Mouse (Mus musculus) midbrain, embryonic 10.5 days (tissue): ENCODE results near the gene Myrf. TPM values are rescaled to one million over a fixed set of nuclear protein-coding genes. Genes with fewer than 3 reads are reported as not detected.

Experiments used
- DNase-seq: peaks from one replicate; pipeline ENCODE4 v3.0.0-alpha.2; 2017; ENCODE audit warnings: low spot score
- H3K27ac ChIP-seq: fragments of 300-500 bp; sonication (generic); replicated peaks from 2 replicates; pipeline ENCODE4 v1.5.1; 2016; ENCODE audit warnings: mild to moderate bottlenecking
- H3K27me3 ChIP-seq: fragments of 300-500 bp; sonication (generic); 2 replicates; pipeline ENCODE4 v1.6.1; 2016; ENCODE audit warnings: low read depth, mild to moderate bottlenecking; ENCODE audit not compliant: poor library complexity, severe bottlenecking
- H3K36me3 ChIP-seq: fragments of 300-500 bp; sonication (generic); 2 replicates; pipeline ENCODE4 v1.6.1; 2016; ENCODE audit warnings: mild to moderate bottlenecking, moderate library complexity
- H3K4me1 ChIP-seq: fragments of 300-500 bp; sonication (generic); 2 replicates; pipeline ENCODE4 v1.6.1; 2016
- H3K4me3 ChIP-seq: fragments of 300-500 bp; sonication (generic); 2 replicates; pipeline ENCODE4 v1.5.1; 2016; ENCODE audit warnings: mild to moderate bottlenecking, moderate library complexity
- H3K9me3 ChIP-seq: fragments of 300-500 bp; sonication (generic); replicated peaks from 2 replicates; pipeline ENCODE4 v1.6.1; 2016; ENCODE audit warnings: mild to moderate bottlenecking
- WGBS: fragments of 180-500 bp; shearing (Covaris S2); methylation state at CpG from one replicate; pipeline ENCODE4 v1.1.7; 2016; 5-methylcytosine and 5-hydroxymethylcytosine counted together
- polyA plus RNA-seq: library from polyadenylated mRNA; unstranded; fragments of >200 nt; fragmentation: Nextera tagmentation; extraction: Ambion mirVana; gene quantifications from 2 replicates; pipeline ENCODE4 v1.2.1, GENCODE M21; 2016

Gene Myrf
- polyA plus RNA-seq, 1 experiment from 2014 or later: 2.2 TPM

GRCm38 (mm10) chr19:10197130-10197529, 43.4 kb downstream of the Myrf start:
- no peak for DNase-seq
- peaks cover 99% of the 10 kb centered on the region for H3K36me3 ChIP-seq
- no peaks in the 10 kb centered on the region for H3K27me3 ChIP-seq
- no peaks in the 10 kb centered on the region for H3K9me3 ChIP-seq
- 92% methylated on average over 4 of the region's 4 CpGs for WGBS
- peaks cover 2% of the 10 kb centered on the region; the same call in 1 of the 2 replicates for H3K4me1 ChIP-seq
- H3K4me3 ChIP-seq: no peak overlapping the region; the same call in 1 of the 2 replicates
- no peak overlapping the region for H3K27ac ChIP-seq

GRCm38 (mm10) chr19:10195252-10195651, 45.3 kb downstream of the Myrf start:
- H3K9me3 ChIP-seq: no peaks in the 10 kb centered on the region

GRCm38 (mm10) chr19:10194337-10194736, 46.2 kb downstream of the Myrf start:
- WGBS: 89% methylated on average over 11 of the region's 11 CpGs
- Histone ChIP-seq H3K4me1 (peaks cover 6% of the 10 kb centered on the region), H3K27me3 (no peaks in the 10 kb centered on the region), H3K9me3 (no peaks in the 10 kb centered on the region), H3K4me3 (no peak overlapping the region), H3K27ac (no peak overlapping the region), H3K36me3 (peaks cover 99% of the 10 kb centered on the region)
- no peak for DNase-seq

More at GRCm38 (mm10) chr19:10195252-10195651, 45.3 kb downstream of the Myrf start:
- Histone ChIP-seq H3K36me3 (peaks cover 99% of the 10 kb centered on the region), H3K4me1 (peaks cover 6% of the 10 kb centered on the region), H3K27ac (no peak overlapping the region), H3K27me3 (no peaks in the 10 kb centered on the region), H3K4me3 (no peak overlapping the region)
- no peak for DNase-seq
- 89% methylated on average over 5 of the region's 5 CpGs for WGBS

- H3K9me3 ChIP-seq: no peaks in the 10 kb centered on the region
- no peak overlapping the region for H3K27ac ChIP-seq
- WGBS: 82% methylated on average over 7 of the region's 7 CpGs
- no peak for DNase-seq
- peaks cover 100% of the 10 kb centered on the region for H3K36me3 ChIP-seq
- no peak overlapping the region for H3K4me3 ChIP-seq
- H3K4me1 ChIP-seq: peaks cover 9% of the 10 kb centered on the region
- no peaks in the 10 kb centered on the region for H3K27me3 ChIP-seq
Observed at GRCm38 (mm10) chr19:10191326-10191725, 49.2 kb downstream of the Myrf start.

- Histone ChIP-seq H3K4me1 (peaks cover 12% of the 10 kb centered on the region), H3K27me3 (no peaks in the 10 kb centered on the region), H3K9me3 (no peaks in the 10 kb centered on the region), H3K36me3 (peaks cover 100% of the 10 kb centered on the region), H3K4me3 (no peak overlapping the region), H3K27ac (no peak overlapping the region)
- peak; percentile 74 for DNase-seq
- WGBS: 60% methylated on average over 2 of the region's 2 CpGs
Observed at GRCm38 (mm10) chr19:10190796-10191195, 49.8 kb downstream of the Myrf start.

GRCm38 (mm10) chr19:10189940-10190339, 50.6 kb downstream of the Myrf start:
- H3K36me3 ChIP-seq: peaks cover 100% of the 10 kb centered on the region
- H3K4me1 ChIP-seq: peaks cover 20% of the 10 kb centered on the region
- no peak for DNase-seq
- WGBS: 96% methylated on average over 8 of the region's 8 CpGs
- no peak overlapping the region for H3K27ac ChIP-seq
- no peaks in the 10 kb centered on the region for H3K9me3 ChIP-seq
- H3K27me3 ChIP-seq: no peaks in the 10 kb centered on the region
- no peak overlapping the region for H3K4me3 ChIP-seq

GRCm38 (mm10) chr19:10189022-10189421, 51.5 kb downstream of the Myrf start:
- H3K9me3 ChIP-seq: no peaks in the 10 kb centered on the region
- no peak overlapping the region for H3K4me3 ChIP-seq
- peaks cover 97% of the 10 kb centered on the region for H3K36me3 ChIP-seq
- no peak overlapping the region for H3K27ac ChIP-seq
- DNase-seq: no peak
- 96% methylated on average over 6 of the region's 6 CpGs for WGBS
- peaks cover 29% of the 10 kb centered on the region for H3K4me1 ChIP-seq
- H3K27me3 ChIP-seq: no peaks in the 10 kb centered on the region

- Histone ChIP-seq H3K27me3 (no peaks in the 10 kb centered on the region), H3K9me3 (no peaks in the 10 kb centered on the region), H3K27ac (no peak overlapping the region), H3K4me3 (no peak overlapping the region), H3K4me1 (peaks cover 34% of the 10 kb centered on the region), H3K36me3 (peaks cover 90% of the 10 kb centered on the region)
- 86% methylated on average over 10 of the region's 10 CpGs for WGBS
- DNase-seq: no peak
Observed at GRCm38 (mm10) chr19:10188281-10188811, 52.2 kb downstream of the Myrf start.

- peaks cover 40% of the 10 kb centered on the region for H3K4me1 ChIP-seq
- H3K27me3 ChIP-seq: no peaks in the 10 kb centered on the region
- H3K9me3 ChIP-seq: no peaks in the 10 kb centered on the region
- WGBS: 94% methylated on average over 8 of the region's 8 CpGs
- no peak overlapping the region for H3K27ac ChIP-seq
- no peak for DNase-seq
- H3K4me3 ChIP-seq: no peak overlapping the region
- peaks cover 72% of the 10 kb centered on the region for H3K36me3 ChIP-seq
Observed at GRCm38 (mm10) chr19:10186569-10186968, 54.0 kb downstream of the Myrf start.

GRCm38 (mm10) chr19:10185876-10186275, 54.7 kb downstream of the Myrf start:
- no peak overlapping the region; the same call in 1 of the 2 replicates for H3K4me3 ChIP-seq
- no peaks in the 10 kb centered on the region for H3K9me3 ChIP-seq
- peaks cover 65% of the 10 kb centered on the region for H3K36me3 ChIP-seq
- peaks cover 34% of the 10 kb centered on the region for H3K4me1 ChIP-seq
- WGBS: 94% methylated on average over 3 of the region's 3 CpGs
- DNase-seq: no peak
- no peak overlapping the region for H3K27ac ChIP-seq
- no peaks in the 10 kb centered on the region for H3K27me3 ChIP-seq

GRCm38 (mm10) chr19:10184096-10184495, 56.5 kb downstream of the Myrf start:
- peak; percentile 41 for DNase-seq
- H3K9me3 ChIP-seq: no peaks in the 10 kb centered on the region
- H3K4me3 ChIP-seq: peak overlapping the region; percentile 79
- no peaks in the 10 kb centered on the region for H3K27me3 ChIP-seq
- peaks cover 48% of the 10 kb centered on the region for H3K36me3 ChIP-seq
- 20% methylated on average over 12 of the region's 12 CpGs for WGBS
- peak overlapping the region; percentile 99 for H3K27ac ChIP-seq
- H3K4me1 ChIP-seq: peaks cover 34% of the 10 kb centered on the region

GRCm38 (mm10) chr19:10183299-10183983, 57.1 kb downstream of the Myrf start:
- DNase-seq: peak; percentile 77
- no peaks in the 10 kb centered on the region for H3K27me3 ChIP-seq
- H3K4me1 ChIP-seq: peaks cover 34% of the 10 kb centered on the region
- H3K27ac ChIP-seq: peak overlapping the region; percentile 99
- 1% methylated on average over 35 of the region's 35 CpGs for WGBS
- H3K9me3 ChIP-seq: no peaks in the 10 kb centered on the region
- H3K4me3 ChIP-seq: peak overlapping the region; percentile 79
- H3K36me3 ChIP-seq: peaks cover 41% of the 10 kb centered on the region

GRCm38 (mm10) chr19:10182670-10183298, 57.8 kb downstream of the Myrf start, which contains the start of gene Fads1:
Fads1 (plus strand) TSS chr19:10182888.
- WGBS: under 1% methylated on average over 70 of the region's 70 CpGs
- no peaks in the 10 kb centered on the region for H3K9me3 ChIP-seq
- DNase-seq: peak; percentile 94
- H3K4me3 ChIP-seq: peak within 1 kb of the TSS; percentile 79
- H3K4me1 ChIP-seq: peaks cover 34% of the 10 kb centered on the region
- H3K27ac ChIP-seq: peak within 1 kb of the TSS; percentile 99
- peaks cover 35% of the 10 kb centered on the region for H3K36me3 ChIP-seq
- no peaks in the 10 kb centered on the region for H3K27me3 ChIP-seq
